Mouse (Mus musculus) erythroblast, adult 5-6 weeks (primary cell): Measurements from ENCODE around the gene Rbfox1. TPM values are rescaled to one million over a fixed set of nuclear protein-coding genes. Genes with fewer than 3 reads are reported as not detected.

Experiments used
- ATAC-seq: replicated peaks from 2 replicates; pipeline ENCODE4 v1.8.0; 2016; ENCODE audit warnings: moderate number of reproducible peaks, mild to moderate bottlenecking, moderate TSS enrichment, inconsistent platforms; ENCODE audit not compliant: poor library complexity, low FRiP score, severe bottlenecking
- total RNA-seq, 2 experiments: library from RNA; stranded (forward) in 1 of 2; stranded (reverse) in 1 of 2; fragments of 150-400 nt in 1 of 2; fragments of 200-764, 138-1000 nt in 1 of 2; gene quantifications; 2 replicates each; pipeline versions ENCODE4 v1.2.3 to v1.2.4; 2015 to 2017; ENCODE audit warnings: low replicate concordance in 2 of 2

The Rbfox1 gene
- total RNA-seq, 2 experiments from 2014 or later: not detected

DNA sequence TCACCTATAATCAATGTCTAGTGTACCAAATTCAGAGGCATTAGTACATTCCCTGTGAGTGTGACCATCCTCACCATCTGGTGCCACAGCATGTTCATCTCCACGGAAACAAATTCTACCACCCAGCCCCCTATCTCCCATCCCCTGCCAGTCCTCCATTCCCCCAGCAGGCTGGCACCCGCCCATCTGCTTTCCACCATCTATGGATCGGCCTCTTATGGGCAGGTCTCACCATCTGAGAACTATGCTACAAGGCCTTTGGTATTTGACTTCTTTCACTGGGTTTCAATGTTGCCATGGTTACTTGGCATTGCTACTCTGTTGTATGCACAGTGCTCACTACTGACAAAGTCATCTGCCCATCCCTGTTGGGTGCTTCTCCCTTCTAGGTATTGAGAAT, 1340.8 kb downstream of the Rbfox1 start:
- ATAC-seq: no peak

GRCm38 (mm10) chr16:7228246-7228645, 1343.1 kb downstream of the Rbfox1 start:
- no peak for ATAC-seq

DNA sequence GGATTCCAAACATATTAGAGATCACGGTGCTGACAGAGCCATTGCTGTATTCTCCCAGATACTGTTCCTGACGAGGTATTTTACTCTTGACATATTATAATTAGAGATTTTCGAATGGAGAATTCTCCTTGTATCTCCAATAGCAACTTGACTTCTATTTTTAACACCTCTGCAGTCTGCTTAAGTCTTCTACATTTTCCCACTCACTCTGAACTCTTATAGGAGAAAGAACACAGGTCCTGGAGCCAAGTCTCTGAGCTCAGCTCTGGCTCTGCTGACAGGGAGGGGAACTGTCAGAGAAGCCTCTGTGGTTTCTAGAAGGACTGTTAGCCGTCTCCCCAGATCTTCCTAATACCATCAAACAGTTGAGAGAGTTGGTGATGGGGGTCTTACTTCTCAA, 1344.1 kb downstream of the Rbfox1 start:
- no peak for ATAC-seq

GRCm38 (mm10) chr16:7241627-7242026, 1356.5 kb downstream of the Rbfox1 start:
- ATAC-seq: no peak

GRCm38 (mm10) chr16:7242501-7242900, 1357.3 kb downstream of the Rbfox1 start:
- no peak for ATAC-seq

DNA sequence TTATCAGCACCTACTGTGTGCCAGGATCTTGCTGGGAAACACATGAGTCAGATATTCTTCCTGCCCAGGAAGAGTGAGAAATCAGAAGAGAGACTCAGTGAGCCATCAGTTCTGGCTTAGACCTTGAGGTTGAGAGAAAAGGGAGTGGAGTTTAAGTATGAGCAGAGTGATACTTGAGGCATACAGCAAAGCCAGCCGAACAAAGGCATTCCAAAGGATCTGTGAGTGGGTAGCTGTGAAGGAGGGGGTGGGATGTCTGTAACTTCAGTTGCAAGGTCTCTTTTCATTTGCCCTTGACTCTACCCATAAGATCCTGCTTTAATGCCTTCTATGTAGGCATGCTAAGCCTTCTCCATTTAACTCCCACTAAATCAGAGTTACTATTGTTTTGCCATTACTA, 1359.2 kb downstream of the Rbfox1 start:
- ATAC-seq: no peak

GRCm38 (mm10) chr16:7251696-7252095, 1366.5 kb downstream of the Rbfox1 start:
- no peak for ATAC-seq

- no peak for ATAC-seq
Observed at GRCm38 (mm10) chr16:7257366-7257765, 1372.2 kb downstream of the Rbfox1 start.

DNA sequence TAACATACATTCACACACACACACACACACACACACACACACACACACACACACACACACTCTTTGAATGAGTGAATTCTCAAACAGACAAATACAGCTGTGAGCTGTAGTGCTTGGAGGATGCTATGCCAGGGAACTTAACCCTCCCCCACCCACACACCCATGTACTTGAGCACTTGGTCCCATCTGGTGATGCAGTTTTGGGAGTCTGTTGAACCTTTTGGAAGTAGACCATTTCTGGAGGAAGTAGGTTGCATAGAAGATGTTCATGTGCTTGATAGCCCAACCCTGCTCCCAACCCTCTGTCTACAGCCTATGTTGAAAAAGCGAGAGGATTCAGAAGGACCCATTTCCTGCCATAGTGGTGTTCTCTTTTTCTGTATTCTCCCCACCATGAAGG, 1378.1 kb downstream of the Rbfox1 start:
- no peak for ATAC-seq

DNA sequence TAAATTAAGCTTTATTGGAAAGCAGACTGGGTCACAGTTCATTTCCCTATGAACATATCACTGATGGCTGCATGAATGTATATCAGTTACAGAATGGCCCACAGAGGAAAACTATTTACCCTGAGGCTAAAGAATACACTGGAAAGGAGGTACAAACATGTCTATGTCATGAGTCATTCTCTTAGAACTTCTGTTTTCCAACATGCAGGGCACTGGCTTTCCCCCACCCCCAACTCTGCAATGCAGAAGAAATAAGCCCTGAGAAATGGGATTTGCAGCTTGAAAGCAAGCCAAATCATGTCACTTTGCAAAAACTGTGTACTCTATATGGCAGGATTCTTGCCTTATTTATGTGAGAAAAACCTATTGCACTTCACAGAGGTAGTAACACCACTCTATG, 1380.6 kb downstream of the Rbfox1 start:
- no peak for ATAC-seq

DNA sequence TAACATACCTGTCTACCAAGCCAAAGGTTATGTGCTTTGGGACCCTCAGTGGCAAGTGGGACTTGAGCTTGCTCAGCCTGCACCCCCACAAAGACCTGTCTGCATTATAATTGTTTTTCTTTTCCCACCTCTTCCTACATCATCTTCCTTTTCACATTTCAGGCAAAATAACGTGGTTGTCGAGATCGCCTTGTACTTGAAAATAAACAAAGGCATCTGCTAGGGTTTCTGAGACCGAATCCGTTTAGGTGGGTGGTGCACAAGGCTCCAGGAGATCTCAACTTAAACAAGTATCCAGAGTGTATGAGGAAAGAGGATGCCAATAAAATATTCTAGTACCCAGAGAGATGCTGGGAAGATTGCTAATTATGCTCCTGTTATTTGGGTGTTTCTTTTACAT, 1390.3 kb downstream of the Rbfox1 start:
- ATAC-seq: no peak

DNA sequence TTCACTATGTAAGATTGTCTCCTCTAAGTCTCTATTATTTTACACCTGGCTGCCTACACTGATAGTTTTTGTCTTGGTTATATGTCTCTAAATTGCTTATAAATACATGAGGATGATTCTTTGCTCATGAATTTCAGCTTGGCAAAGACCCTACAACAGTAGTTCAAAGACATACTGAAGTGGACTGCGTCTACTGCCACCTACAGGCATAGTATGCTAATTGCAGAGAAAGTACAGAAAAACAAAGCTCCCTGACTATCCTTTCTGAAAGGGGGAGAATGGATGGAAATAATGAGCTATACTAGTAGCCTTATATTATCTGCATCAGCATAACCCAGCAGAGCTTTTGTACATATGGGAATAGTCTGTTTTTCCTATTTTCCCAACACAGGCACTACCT, 1390.7 kb downstream of the Rbfox1 start:
- no peak for ATAC-seq

DNA sequence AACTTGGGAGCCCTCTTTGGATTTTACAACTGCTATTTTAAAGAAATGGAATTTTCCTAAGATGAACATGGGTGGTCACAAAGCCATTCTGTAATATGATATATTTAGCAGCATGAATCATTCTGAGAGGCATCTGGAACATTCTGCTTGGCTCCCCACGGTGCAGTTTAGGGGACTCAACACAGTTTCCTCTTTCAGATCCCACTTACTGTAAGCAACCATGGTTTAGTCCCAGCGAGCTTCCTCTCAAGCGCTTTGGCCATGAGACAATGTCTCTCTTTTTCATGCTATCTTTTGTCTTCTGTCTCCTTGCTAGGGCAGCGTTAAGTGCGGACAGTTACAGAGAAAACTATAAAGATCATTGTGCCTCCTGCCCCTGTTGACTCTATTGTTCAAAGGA, 1394.4 kb downstream of the Rbfox1 start:
- ATAC-seq: no peak

DNA sequence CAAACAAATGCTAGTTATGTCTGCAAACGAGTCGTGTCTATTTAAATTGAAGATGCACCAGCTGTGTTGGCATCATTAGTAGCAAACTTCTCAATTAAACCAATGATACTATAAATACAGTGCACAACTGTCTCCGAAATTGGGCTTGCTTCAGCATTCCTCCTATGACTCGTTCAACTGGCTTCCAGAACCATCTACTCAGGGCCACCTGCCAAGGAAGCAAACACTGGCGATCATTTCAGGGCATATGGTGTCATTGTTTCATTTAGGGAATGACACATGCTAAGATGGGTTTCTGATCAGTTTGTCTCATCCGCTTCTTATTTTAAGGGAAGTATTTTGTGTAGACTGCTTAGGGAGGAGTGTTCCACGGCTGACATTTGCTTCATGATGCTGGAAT, 1397.1 kb downstream of the Rbfox1 start:
- no peak for ATAC-seq

DNA sequence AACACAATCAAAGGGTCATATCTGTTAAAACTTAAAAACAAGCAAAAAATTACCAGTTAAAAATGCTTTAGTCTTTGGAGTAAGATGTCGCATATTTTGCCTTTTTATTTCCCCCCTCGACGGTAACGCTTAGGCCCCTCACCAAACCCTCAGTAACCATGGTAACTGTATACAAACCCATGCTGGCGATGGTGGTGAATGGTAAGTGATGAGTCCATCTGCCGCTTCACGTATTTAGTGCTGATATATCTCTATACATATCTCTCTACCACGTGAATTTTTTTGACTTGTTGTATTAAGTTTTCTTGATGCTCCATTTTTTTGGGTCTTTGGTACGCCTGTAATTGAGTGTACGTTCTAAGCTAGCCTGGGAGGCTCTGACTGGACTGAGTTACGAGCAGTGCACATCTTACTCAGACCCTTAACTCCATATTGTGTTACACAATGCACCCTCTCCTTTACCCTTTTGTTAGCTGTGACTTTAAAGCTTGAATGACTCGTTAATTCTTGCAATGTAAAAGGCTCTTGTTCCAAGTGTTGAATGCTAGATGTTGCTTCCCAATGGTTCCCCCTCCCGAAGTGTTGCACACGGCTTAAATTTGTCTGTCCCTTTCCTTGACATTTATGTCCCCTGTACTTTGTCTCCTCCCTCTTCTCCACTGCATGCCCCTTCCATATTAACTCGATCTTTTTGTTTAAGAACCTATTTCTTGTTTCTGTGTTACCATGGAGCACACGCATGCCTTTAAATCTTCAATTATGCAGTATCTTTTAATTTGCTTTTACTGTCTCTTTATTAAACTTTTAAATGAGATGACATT, 1408.0 kb downstream of the Rbfox1 start:
- ATAC-seq: no peak

GRCm38 (mm10) chr16:7302416-7302815, 1417.3 kb downstream of the Rbfox1 start:
- no peak for ATAC-seq

DNA sequence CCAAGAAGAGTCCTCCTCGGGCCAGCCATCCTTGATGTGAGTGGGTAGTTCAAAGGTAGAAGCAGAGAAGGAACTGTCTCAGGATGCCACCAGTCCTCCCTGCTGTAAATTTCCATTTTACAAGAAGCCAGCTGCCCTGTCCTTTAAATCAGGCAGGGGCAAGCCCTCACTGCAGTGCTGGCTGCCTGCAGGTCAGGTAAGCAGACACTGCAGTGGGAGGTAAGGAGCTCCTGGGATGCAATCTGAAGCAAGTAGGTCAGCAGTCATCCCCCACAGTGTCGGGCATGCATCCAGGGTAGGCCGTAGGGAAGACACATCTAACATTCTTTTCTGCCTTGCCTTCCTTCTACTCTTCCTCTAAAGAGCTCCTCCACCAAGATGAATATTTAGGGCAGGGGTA, 1444.0 kb downstream of the Rbfox1 start:
- ATAC-seq: no peak

DNA sequence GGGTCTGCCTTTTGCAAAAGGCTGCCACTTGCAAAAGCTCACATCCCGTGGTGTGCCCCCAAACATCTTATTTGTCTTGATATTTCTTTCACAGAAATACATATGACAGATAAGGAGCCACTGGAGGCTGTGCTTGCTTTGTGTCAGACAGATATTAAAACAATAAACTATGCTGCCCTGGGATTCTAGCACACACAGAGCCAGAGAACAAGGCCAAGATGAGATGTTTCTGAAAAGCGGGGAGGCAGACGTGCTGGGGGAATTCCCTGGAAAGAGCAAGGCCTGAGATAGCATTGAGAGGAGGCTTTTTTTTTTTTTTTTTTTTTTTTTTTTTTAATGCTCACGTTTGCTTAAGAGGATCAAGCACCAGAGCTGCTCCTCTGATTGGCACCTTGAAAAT, 1456.0 kb downstream of the Rbfox1 start:
- no peak for ATAC-seq

- ATAC-seq: no peak
Observed at GRCm38 (mm10) chr16:7345298-7345697, 1460.1 kb downstream of the Rbfox1 start.

- ATAC-seq: no peak
Observed at GRCm38 (mm10) chr16:7346001-7346625, 1461.0 kb downstream of the Rbfox1 start.

GRCm38 (mm10) chr16:7347522-7348165, 1462.5 kb downstream of the Rbfox1 start:
- no peak for ATAC-seq
